31 mouse cellular contexts compared by ENCODE assay signal in the genomic region with DNA sequence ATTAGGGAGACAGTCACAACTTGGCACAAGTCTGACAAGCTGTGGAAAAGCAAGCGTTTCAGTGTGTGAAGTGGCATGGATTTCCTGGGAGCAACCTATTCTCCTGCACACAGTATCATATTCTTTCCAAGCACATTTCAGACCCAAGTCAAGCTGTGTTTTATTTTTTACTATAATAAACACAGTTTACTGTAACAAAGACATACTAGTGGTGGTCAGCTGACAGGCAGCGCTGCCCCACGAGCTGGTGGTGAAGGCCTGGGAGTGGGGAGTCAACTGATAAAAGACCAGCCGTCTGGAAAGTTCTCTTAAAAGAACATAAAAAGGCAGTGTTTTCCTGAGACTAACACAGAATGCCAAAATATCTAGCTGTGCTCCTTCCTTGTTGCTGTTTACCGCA. TPM values are rescaled to one million over a fixed set of nuclear protein-coding genes. Genes with fewer than 3 reads are reported as not detected.
DNase-seq lines count a peak whose midpoint lies in the region; ATAC-seq and TF ChIP-seq lines count a peak whose summit lies in the region.
"Had no signal": no experiment of that assay in that cellular context is flagged by ENCODE, and none has a peak within 500 bp of the region (broad histone marks: within the 10 kb centered on the region; RNA-seq: fewer than 3 reads in every experiment).

No protein-coding gene starts in this region.

- 23% methylated on average over 5 of the region's 5 CpGs for WGBS in forebrain, embryonic 16.5 days
- 19% methylated on average over 5 of the region's 5 CpGs for WGBS in forebrain, postnatal 0 days
- WGBS in hindbrain, embryonic 16.5 days = 40% methylated on average over 5 of the region's 5 CpGs
- WGBS in hindbrain, embryonic 11.5 days = 64% methylated on average over 5 of the region's 5 CpGs
- 27% methylated on average over 5 of the region's 5 CpGs for WGBS in hindbrain, postnatal 0 days

- H3K9ac ChIP-seq in forebrain, embryonic 16.5 days (replicated peaks; ENCODE audit: low read depth, low read length) = no peak overlapping the region
- no peak overlapping the region for H3K9ac ChIP-seq in forebrain, postnatal 0 days
- no peak overlapping the region for H3K9ac ChIP-seq in hindbrain, embryonic 16.5 days (ENCODE audit: low read depth, low read length)
- H3K9ac ChIP-seq in hindbrain, embryonic 11.5 days (ENCODE audit: low read depth, low read length) = no peak overlapping the region
- no peak overlapping the region for H3K9ac ChIP-seq in hindbrain, postnatal 0 days (replicated peaks; ENCODE audit: low read length)
- H3K9ac ChIP-seq: heart, embryonic 12.5 days; heart, embryonic 15.5 days; hindbrain, embryonic 15.5 days had no signal

- 0 out of 2 replicates have a peak, but pooled peaks have one; percentile 31 for ATAC-seq in forebrain, embryonic 16.5 days
- no peak; the same call in 1 of the 2 replicates for ATAC-seq in forebrain, postnatal 0 days
- ATAC-seq in hindbrain, embryonic 16.5 days = peak; percentile 60
- ATAC-seq in hindbrain, embryonic 11.5 days (ENCODE audit: low FRiP score) = no peak
- ATAC-seq in hindbrain, postnatal 0 days = peak; percentile 78
- ATAC-seq: inflammation-experienced regulatory T-cells, adult 6 months; intestine, embryonic 16.5 days; Patski had no signal

- no peak for TF ChIP-seq CTCF in forebrain, postnatal 0 days (IDR thresholded peaks at IDR 0.05; ENCODE audit: low read depth)
- TF ChIP-seq CTCF in brain, embryonic 14.5 days (IDR thresholded peaks at IDR 0.05; ENCODE audit: borderline replicate concordance, extremely low read depth, insufficient read depth, insufficient read length) = no peak
- no peak for TF ChIP-seq CTCF in hindbrain, postnatal 0 days (IDR thresholded peaks at IDR 0.05; ENCODE audit: low read depth)

- H3K4me3 ChIP-seq in forebrain, embryonic 16.5 days (replicated peaks; ENCODE audit: low read length) = no peak overlapping the region
- no peak overlapping the region for H3K4me3 ChIP-seq in forebrain, postnatal 0 days (ENCODE audit: low read depth, low read length)
- H3K4me3 ChIP-seq in hindbrain, embryonic 16.5 days (ENCODE audit: low read length) = no peak overlapping the region
- H3K4me3 ChIP-seq in hindbrain, embryonic 11.5 days (ENCODE audit: low read depth, low read length) = no peak overlapping the region
- H3K4me3 ChIP-seq in hindbrain, postnatal 0 days (ENCODE audit: low read length) = no peak overlapping the region
- H3K4me3 ChIP-seq: heart, embryonic 12.5 days; heart, embryonic 15.5 days; hindbrain, embryonic 15.5 days had no signal

- H3K4me2 ChIP-seq in forebrain, embryonic 16.5 days (ENCODE audit: low read length) = no peak overlapping the region
- H3K4me2 ChIP-seq in forebrain, postnatal 0 days (ENCODE audit: low read depth) = no peak overlapping the region
- H3K4me2 ChIP-seq in hindbrain, embryonic 16.5 days (ENCODE audit: low read length) = no peak overlapping the region
- no peak overlapping the region for H3K4me2 ChIP-seq in hindbrain, embryonic 11.5 days (replicated peaks; ENCODE audit: low read depth, low read length)
- no peak overlapping the region for H3K4me2 ChIP-seq in hindbrain, postnatal 0 days (ENCODE audit: low read depth, low read length)
- H3K4me2 ChIP-seq: heart, embryonic 12.5 days; heart, embryonic 15.5 days; hindbrain, embryonic 15.5 days had no signal

- no peak overlapping the region for H3K27ac ChIP-seq in forebrain, embryonic 16.5 days (ENCODE audit: low read length)
- H3K27ac ChIP-seq in forebrain, postnatal 0 days (ENCODE audit: low read depth, low read length) = no peak overlapping the region
- no peak overlapping the region for H3K27ac ChIP-seq in hindbrain, embryonic 16.5 days (ENCODE audit: low read depth, low read length)
- H3K27ac ChIP-seq in hindbrain, embryonic 11.5 days (ENCODE audit: low read depth, low read length) = no peak overlapping the region
- H3K27ac ChIP-seq in hindbrain, postnatal 0 days = no peak overlapping the region
- H3K27ac ChIP-seq: heart, embryonic 15.5 days; hindbrain, embryonic 15.5 days had no signal

- H3K9me3 ChIP-seq in forebrain, embryonic 16.5 days (ENCODE audit: control insufficient read depth, low read length) = no peaks in the 10 kb centered on the region
- H3K9me3 ChIP-seq in forebrain, postnatal 0 days (ENCODE audit: low read length) = no peaks in the 10 kb centered on the region
- no peaks in the 10 kb centered on the region for H3K9me3 ChIP-seq in hindbrain, embryonic 16.5 days (ENCODE audit: control insufficient read depth, low read length)
- H3K9me3 ChIP-seq in hindbrain, embryonic 11.5 days (ENCODE audit: control insufficient read depth, low read length) = no peaks in the 10 kb centered on the region
- H3K9me3 ChIP-seq in hindbrain, postnatal 0 days (ENCODE audit: low read length) = no peaks in the 10 kb centered on the region
- H3K9me3 ChIP-seq: G1E; heart, embryonic 12.5 days; heart, embryonic 15.5 days; hindbrain, embryonic 15.5 days had no signal

- no peaks in the 10 kb centered on the region for H3K27me3 ChIP-seq in forebrain, embryonic 16.5 days (replicated peaks; ENCODE audit: control insufficient read depth, insufficient read depth, low read length)
- H3K27me3 ChIP-seq in forebrain, postnatal 0 days (ENCODE audit: insufficient read depth, low read length) = no peaks in the 10 kb centered on the region
- no peaks in the 10 kb centered on the region for H3K27me3 ChIP-seq in hindbrain, embryonic 16.5 days (replicated peaks; ENCODE audit: control insufficient read depth, insufficient read depth, low read length)
- H3K27me3 ChIP-seq in hindbrain, embryonic 11.5 days (ENCODE audit: control insufficient read depth, insufficient read depth, low read length) = no peaks in the 10 kb centered on the region
- no peaks in the 10 kb centered on the region for H3K27me3 ChIP-seq in hindbrain, postnatal 0 days (ENCODE audit: insufficient read depth, low read length)
- H3K27me3 ChIP-seq: CH12.LX; heart, embryonic 12.5 days; heart, embryonic 15.5 days had no signal

- no peak for DNase-seq in forebrain, postnatal 0 days
- DNase-seq in hindbrain, embryonic 11.5 days (ENCODE audit: low spot score) = no peak
- peak; percentile 39 for DNase-seq in brain, embryonic 14.5 days (ENCODE audit: low read depth)
- peak; percentile 22 for DNase-seq in hindbrain, postnatal 0 days (ENCODE audit: low spot score)
- no peak for DNase-seq in adrenal gland, postnatal 10 days
- DNase-seq: adrenal gland, postnatal 14 days; B cell, adult 2 months; cerebellum, adult 11-12 months; cerebellum, adult 8-10 months; cerebellum, postnatal 10 days; gastrocnemius, postnatal 25 days; heart, adult 18-20 months; heart, postnatal 10 days; heart, postnatal 36 days; kidney, adult 18-20 months had no signal

- no peaks in the 10 kb centered on the region for H3K36me3 ChIP-seq in forebrain, embryonic 16.5 days (ENCODE audit: control insufficient read depth, insufficient read depth)
- no peaks in the 10 kb centered on the region for H3K36me3 ChIP-seq in forebrain, postnatal 0 days (ENCODE audit: insufficient read depth)
- H3K36me3 ChIP-seq in hindbrain, embryonic 16.5 days (ENCODE audit: control insufficient read depth, insufficient read depth, low read length) = no peaks in the 10 kb centered on the region
- H3K36me3 ChIP-seq in hindbrain, embryonic 11.5 days (ENCODE audit: control insufficient read depth, insufficient read depth, low read length) = no peaks in the 10 kb centered on the region
- no peaks in the 10 kb centered on the region for H3K36me3 ChIP-seq in hindbrain, postnatal 0 days (ENCODE audit: insufficient read depth, low read length)
- H3K36me3 ChIP-seq: G1E; heart, embryonic 12.5 days; heart, embryonic 15.5 days; hindbrain, embryonic 15.5 days had no signal

- H3K4me1 ChIP-seq in forebrain, embryonic 16.5 days (replicated peaks; ENCODE audit: control insufficient read depth, insufficient read depth, low read length) = peaks cover 3% of the 10 kb centered on the region; the same call in 1 of the 2 replicates
- no peaks in the 10 kb centered on the region for H3K4me1 ChIP-seq in forebrain, postnatal 0 days (ENCODE audit: insufficient read depth)
- no peaks in the 10 kb centered on the region for H3K4me1 ChIP-seq in hindbrain, embryonic 16.5 days (ENCODE audit: control insufficient read depth, insufficient read depth, low read depth, low read length)
- H3K4me1 ChIP-seq in hindbrain, embryonic 11.5 days (replicated peaks; ENCODE audit: control insufficient read depth, insufficient read depth, low read length) = no peaks in the 10 kb centered on the region
- no peaks in the 10 kb centered on the region for H3K4me1 ChIP-seq in hindbrain, postnatal 0 days (ENCODE audit: insufficient read depth, low read length)
- H3K4me1 ChIP-seq: heart, embryonic 12.5 days; heart, embryonic 15.5 days; hindbrain, embryonic 15.5 days had no signal

- no peak for TF ChIP-seq POLR2A in brain, embryonic 14.5 days (IDR thresholded peaks at IDR 0.05; ENCODE audit: borderline replicate concordance, extremely low read depth, insufficient read depth, insufficient read length, poor library complexity, severe bottlenecking)

RNA-seq across cellular contexts. Expression of gene 4921504E06Rik, which starts 42.7 kb away (rescaled TPM):
- not detected in 2 replicates for polyA plus RNA-seq in forebrain, embryonic 16.5 days (2015; fragmentation: Nextera tagmentation; extraction: Ambion mirVana)
- total RNA-seq in forebrain, postnatal 0 days (2014; rRNA removed) = not detected in 2 replicates
- not detected in 2 replicates for polyA plus RNA-seq in forebrain, postnatal 0 days (2015; fragmentation: Nextera tagmentation; extraction: Ambion mirVana)
- 0.12 and 0.15 TPM in 2 replicates for polyA plus RNA-seq in hindbrain, embryonic 16.5 days (2015; fragmentation: Nextera tagmentation; extraction: Ambion mirVana)
- 0.24 and 0.36 TPM in 2 replicates for polyA plus RNA-seq in hindbrain, embryonic 11.5 days (2014; fragmentation: Nextera tagmentation; extraction: Ambion mirVana)
- 0.05 and 0.12 TPM in 2 replicates for polyA plus RNA-seq in brain, embryonic 14.5 days (2012; rRNA removed)
- not detected in 2 replicates for total RNA-seq in hindbrain, postnatal 0 days (2014; rRNA removed)
- 0.28 and 0.30 TPM in 2 replicates for polyA plus RNA-seq in hindbrain, postnatal 0 days (2015; fragmentation: Nextera tagmentation; extraction: Ambion mirVana)
- total RNA-seq in adrenal gland, postnatal 10 days (2021) = not detected
- total RNA-seq: adrenal gland, adult 18-20 months; adrenal gland, postnatal 14 days; adrenal gland, postnatal 4 days; CH12.LX; G1E; gastrocnemius, adult 8-10 months; gastrocnemius, postnatal 25 days; heart, adult 18-20 months; heart, postnatal 10 days; heart, postnatal 36 days had no signal
- polyA plus RNA-seq: embryonic facial prominence, embryonic 11.5 days; forebrain, embryonic 11.5 days; G1E; gonadal fat pad, adult 2 months; heart, embryonic 12.5 days; heart, embryonic 15.5 days; inflammation-experienced regulatory T-cells, adult 6 months; intestine, embryonic 16.5 days; Patski had no signal

Comparison
In these comparisons a context has a peak if more than half of its experiments do, and no peak if none do; other contexts are left out.
1. ATAC-seq: peak in forebrain, embryonic 16.5 days (single experiment), hindbrain, embryonic 16.5 days (single experiment) and hindbrain, postnatal 0 days (single experiment); none in forebrain, postnatal 0 days (single experiment) and hindbrain, embryonic 11.5 days (single experiment).
2. DNase-seq: peak in brain, embryonic 14.5 days (single experiment) and hindbrain, postnatal 0 days (single experiment); none in forebrain, postnatal 0 days (single experiment), hindbrain, embryonic 11.5 days (single experiment) and adrenal gland, postnatal 10 days (single experiment).